Mouse (Mus musculus): ENCODE measurements around the gene Clic5.

GRCm38 (mm10) chr17:44219943-44220342 is 31.6 kb downstream of the Clic5 start:
- TF ChIP-seq CTCF (IDR thresholded peaks at IDR 0.05; ENCODE audit: control insufficient read depth, insufficient read depth, low read length) (no peak), POLR2A (IDR thresholded peaks at IDR 0.05; ENCODE audit: borderline replicate concordance, control insufficient read depth, low read depth, low read length) (no peak)

All from bone marrow, adult 2 months (tissue).